Mouse (Mus musculus) megakaryocyte, embryonic 14.5 days (primary cell): Measurements from ENCODE around the gene Zfp637.

Experiments used
- FLI1 ChIP-seq: IDR thresholded peaks from 2 replicates; pipeline ENCODE4 v1.6.1; 2012; ENCODE audit warnings: low read length, inconsistent platforms, mixed read lengths
- GATA1 ChIP-seq: IDR thresholded peaks from 3 replicates; pipeline ENCODE4 v1.6.1; 2012; ENCODE audit warnings: mixed read lengths, low read length, inconsistent platforms, borderline replicate concordance

DNA sequence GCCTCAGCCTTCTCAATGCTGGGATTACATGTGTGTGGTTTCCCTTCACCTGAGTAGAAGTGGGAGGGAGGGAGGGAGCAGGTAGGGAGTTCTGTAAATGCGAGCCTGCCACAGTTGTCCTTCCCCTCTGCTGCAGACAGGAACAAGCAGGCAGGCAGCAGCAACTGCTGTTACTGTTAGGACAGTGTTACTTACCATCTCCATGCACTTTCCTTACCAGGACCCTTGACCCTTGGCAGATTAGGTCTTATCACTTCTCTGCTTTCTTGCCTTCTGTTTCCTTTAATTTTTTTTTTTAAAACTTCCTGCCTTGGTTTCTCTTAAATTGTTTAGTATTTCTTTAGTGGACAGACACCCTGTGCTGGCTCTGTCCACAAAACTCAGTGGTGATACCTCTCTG is 47.1 kb downstream of the Zfp637 start:
- TF ChIP-seq GATA1 (no peak), FLI1 (no peak)
